Mouse (Mus musculus): ENCODE measurements around the gene Aplf.

DNA sequence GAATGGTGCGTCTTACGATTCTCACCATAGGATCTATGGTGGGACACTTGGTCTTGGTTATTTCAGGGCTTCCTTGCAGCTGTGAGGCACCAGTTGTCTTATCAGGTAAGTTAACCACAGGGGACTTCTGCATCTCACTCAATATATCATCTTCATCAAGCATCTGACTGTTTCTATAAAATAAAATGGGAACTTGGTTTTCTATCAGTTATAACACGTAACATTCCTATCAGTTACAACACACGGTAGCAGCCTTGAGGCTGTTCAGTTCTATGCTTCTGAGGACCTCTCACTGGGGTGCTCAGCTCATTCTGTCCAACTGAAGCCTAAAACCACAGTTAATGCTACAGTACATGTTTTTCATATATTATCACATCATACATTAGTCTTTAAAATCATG is 13.2 kb downstream of the Aplf start:
- no peak for TF ChIP-seq POLR2A (IDR thresholded peaks at IDR 0.05; ENCODE audit: low read depth, low read length)
- no peak for TF ChIP-seq CTCF (IDR thresholded peaks at IDR 0.05; ENCODE audit: extremely low read depth, insufficient read length, insufficient replicate concordance, low read depth, low read length)
